Mouse (Mus musculus): ENCODE data around the gene Klhl5. TPM values are rescaled to one million over a fixed set of nuclear protein-coding genes. Genes with fewer than 3 reads are reported as not detected.

Klhl5 gene
- total and polyA plus RNA-seq, 3 experiments: 10.8 to 15.3 (median 12.9) TPM

DNA sequence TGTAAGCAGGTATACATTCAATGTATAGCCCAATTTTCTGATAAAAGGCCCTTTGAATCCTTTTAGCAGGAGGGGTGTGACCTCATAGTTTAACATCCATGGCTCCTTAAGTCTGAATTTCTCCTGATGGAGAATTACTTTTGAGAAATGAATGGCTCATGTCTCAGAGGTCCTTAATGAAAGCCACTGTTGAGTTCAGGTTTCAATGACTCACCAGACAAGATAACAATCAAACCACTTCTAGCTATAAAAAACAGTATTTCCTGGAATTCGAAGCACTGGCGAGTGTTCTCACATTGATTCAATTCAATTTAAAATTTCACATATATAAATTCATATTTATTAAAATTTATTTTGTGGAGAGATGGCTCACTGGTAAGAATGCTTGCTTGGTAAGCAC lies 21.1 kb downstream of the Klhl5 start:
- no peak overlapping the region for H3K9ac ChIP-seq (ENCODE audit: low read depth, low read length)
- 40% methylated on average over 2 of the region's 2 CpGs for WGBS
- H3K36me3 ChIP-seq (ENCODE audit: control insufficient read depth, insufficient read depth, low read length): peaks cover 2% of the 10 kb centered on the region; the same call in 1 of the 2 replicates
- H3K4me3 ChIP-seq: no peak overlapping the region
- TF ChIP-seq POLR2A (IDR thresholded peaks at IDR 0.05; ENCODE audit: insufficient read depth, low read depth, low read length): no peak
- no peak for TF ChIP-seq EP300 (IDR thresholded peaks at IDR 0.05; ENCODE audit: insufficient read depth, low read depth, low read length)
- TF ChIP-seq CTCF (IDR thresholded peaks at IDR 0.05): no peak
- no peaks in the 10 kb centered on the region for H3K27me3 ChIP-seq (ENCODE audit: control insufficient read depth, insufficient read depth, low read length)
- H3K79me2 ChIP-seq (replicated peaks; ENCODE audit: control insufficient read depth, insufficient read depth, low read length): peaks cover 9% of the 10 kb centered on the region
- no peak for DNase-seq
- H3K4me1 ChIP-seq (ENCODE audit: control insufficient read depth, insufficient read depth, low read length): peaks cover 2% of the 10 kb centered on the region
- no peak overlapping the region for H3K27ac ChIP-seq
- intact Hi-C loops (cut with DNase I): no loop called here

DNA sequence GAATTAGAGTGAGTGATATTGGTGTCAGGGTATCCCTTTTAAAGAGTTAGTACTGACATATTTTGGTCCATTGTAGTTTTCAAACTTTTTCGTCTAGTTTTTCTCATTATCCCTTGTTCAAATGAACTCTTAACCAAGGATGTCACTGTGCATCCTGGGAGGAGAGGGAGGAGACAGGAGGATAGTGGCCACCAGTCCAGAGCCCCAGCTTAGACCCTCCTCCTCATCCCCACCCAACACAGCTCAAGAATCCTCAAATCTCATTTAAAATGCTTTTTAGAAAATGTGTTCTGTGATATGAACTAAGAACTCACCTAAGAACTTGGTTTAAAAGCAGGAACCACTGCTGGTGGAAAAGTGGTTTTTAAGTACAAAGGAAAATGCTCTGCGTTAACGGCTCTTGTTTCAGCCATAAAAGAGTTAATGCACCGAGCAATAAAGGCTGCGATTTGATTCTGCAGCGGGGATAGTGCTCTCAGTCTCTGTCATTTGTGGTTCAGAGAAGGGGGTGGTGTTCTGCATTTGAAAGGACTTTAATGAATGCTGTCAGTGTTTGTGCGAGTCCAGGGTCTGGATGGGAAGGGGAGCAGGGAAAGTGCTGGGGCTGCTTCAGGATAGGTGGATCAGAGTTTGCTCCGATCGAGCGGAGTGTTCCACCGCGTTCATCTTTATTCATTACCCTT lies 23.3 kb downstream of the Klhl5 start:
- peak overlapping the region; percentile 10; the same call in 1 of the 2 replicates for H3K4me3 ChIP-seq
- no peak overlapping the region for H3K9ac ChIP-seq (ENCODE audit: low read depth, low read length)
- DNase-seq: no peak
- peaks cover 9% of the 10 kb centered on the region for H3K79me2 ChIP-seq (replicated peaks; ENCODE audit: control insufficient read depth, insufficient read depth, low read length)
- intact Hi-C loops (cut with DNase I): no loop called here
- peaks cover 2% of the 10 kb centered on the region; the same call in 1 of the 2 replicates for H3K36me3 ChIP-seq (ENCODE audit: control insufficient read depth, insufficient read depth, low read length)
- TF ChIP-seq CTCF (IDR thresholded peaks at IDR 0.05) (no peak), EP300 (IDR thresholded peaks at IDR 0.05; ENCODE audit: insufficient read depth, low read depth, low read length) (no peak), POLR2A (IDR thresholded peaks at IDR 0.05; ENCODE audit: insufficient read depth, low read depth, low read length) (no peak)
- no peaks in the 10 kb centered on the region for H3K27me3 ChIP-seq (ENCODE audit: control insufficient read depth, insufficient read depth, low read length)
- peaks cover 2% of the 10 kb centered on the region for H3K4me1 ChIP-seq (ENCODE audit: control insufficient read depth, insufficient read depth, low read length)
- no peak overlapping the region for H3K27ac ChIP-seq
- 34% methylated on average over 12 of the region's 12 CpGs for WGBS

DNA sequence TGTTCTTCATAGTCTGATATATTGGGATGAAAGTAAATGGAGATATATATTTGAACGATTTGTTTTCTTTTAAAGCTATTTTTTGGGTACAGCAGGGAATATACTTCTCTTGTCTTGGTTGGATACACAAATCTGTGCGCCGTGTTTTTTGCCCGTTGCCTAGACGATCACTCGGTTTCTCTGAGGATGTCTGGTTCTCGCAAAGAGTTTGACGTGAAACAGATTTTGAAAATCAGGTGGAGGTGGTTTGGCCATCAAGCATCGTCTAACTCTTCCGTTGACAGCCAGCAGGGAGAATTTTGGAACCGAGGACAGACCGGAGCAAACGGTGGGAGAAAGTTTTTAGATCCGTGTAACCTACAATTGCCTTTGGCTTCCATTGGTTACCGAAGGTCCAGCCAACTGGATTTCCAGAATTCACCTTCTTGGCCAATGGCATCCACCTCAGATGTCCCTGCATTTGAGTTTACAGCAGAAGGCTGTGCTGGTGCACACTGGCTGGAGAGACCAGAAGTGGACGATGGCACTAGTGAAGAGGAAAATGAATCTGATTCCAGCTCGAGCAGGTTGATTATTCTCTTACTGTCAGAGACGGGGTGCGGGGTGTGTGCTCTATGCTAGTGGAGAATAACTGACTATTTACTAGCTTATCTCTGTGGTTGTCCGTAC lies 24.0 kb downstream of the Klhl5 start:
- TF ChIP-seq CTCF (IDR thresholded peaks at IDR 0.05) (no peak), EP300 (IDR thresholded peaks at IDR 0.05; ENCODE audit: insufficient read depth, low read depth, low read length) (no peak), POLR2A (IDR thresholded peaks at IDR 0.05; ENCODE audit: insufficient read depth, low read depth, low read length) (no peak)
- Histone ChIP-seq H3K4me3 (peak overlapping the region; percentile 9; the same call in 1 of the 2 replicates), H3K27ac (no peak overlapping the region), H3K4me1 (ENCODE audit: control insufficient read depth, insufficient read depth, low read length) (peaks cover 2% of the 10 kb centered on the region), H3K79me2 (replicated peaks; ENCODE audit: control insufficient read depth, insufficient read depth, low read length) (peaks cover 9% of the 10 kb centered on the region), H3K9ac (ENCODE audit: low read depth, low read length) (no peak overlapping the region), H3K27me3 (ENCODE audit: control insufficient read depth, insufficient read depth, low read length) (no peaks in the 10 kb centered on the region), H3K36me3 (ENCODE audit: control insufficient read depth, insufficient read depth, low read length) (peaks cover 2% of the 10 kb centered on the region; the same call in 1 of the 2 replicates)
- intact Hi-C loops (cut with DNase I): no loop called here
- 41% methylated on average over 20 of the region's 20 CpGs for WGBS
- DNase-seq: no peak

DNA sequence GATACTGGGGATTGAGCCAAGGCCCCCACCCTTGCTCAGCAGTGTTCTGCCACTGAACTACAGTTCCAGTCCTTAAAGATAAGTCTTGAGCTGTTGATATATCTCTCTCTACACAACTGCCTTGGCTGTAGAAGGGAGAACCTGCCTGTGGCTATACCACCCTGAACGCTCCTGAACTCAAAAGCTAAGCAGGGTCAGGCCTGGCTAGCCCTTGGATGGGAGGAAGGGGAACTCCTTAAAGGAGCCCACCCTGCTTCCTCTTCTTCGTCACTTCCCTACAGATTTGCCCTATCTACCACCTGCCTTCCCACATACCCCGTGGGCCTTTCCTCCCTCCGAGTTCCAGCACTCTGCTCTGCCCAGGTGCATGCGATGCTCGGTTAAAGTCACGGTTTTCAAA lies 28.8 kb downstream of the Klhl5 start:
- WGBS: 76% methylated on average over 7 of the region's 7 CpGs
- no peaks in the 10 kb centered on the region; the same call in 1 of the 2 replicates for H3K4me1 ChIP-seq (ENCODE audit: control insufficient read depth, insufficient read depth, low read length)
- intact Hi-C loops (cut with DNase I): no loop called here

DNA sequence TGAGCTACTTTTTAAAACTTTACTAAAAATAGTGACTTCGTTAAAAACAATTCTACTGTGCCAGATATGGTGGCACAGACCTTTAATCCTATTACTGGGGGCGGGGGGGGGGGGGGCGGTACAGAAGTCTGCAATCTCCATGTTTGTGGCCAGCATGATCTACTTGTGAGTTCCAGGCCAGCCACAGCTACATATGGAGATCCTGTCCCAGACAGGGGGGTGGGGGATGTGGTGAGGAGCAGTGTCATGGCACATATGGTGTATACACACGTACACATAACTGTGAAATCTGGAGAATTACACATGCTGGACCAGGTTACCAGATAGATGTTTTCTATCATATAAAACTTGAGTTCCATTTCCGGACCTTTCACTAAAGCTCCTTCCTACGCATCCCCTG lies 29.7 kb downstream of the Klhl5 start:
- TF ChIP-seq POLR2A (IDR thresholded peaks at IDR 0.05; ENCODE audit: insufficient read depth, low read depth, low read length) (no peak), CTCF (IDR thresholded peaks at IDR 0.05) (no peak), EP300 (IDR thresholded peaks at IDR 0.05; ENCODE audit: insufficient read depth, low read depth, low read length) (no peak)
- intact Hi-C loops (cut with DNase I): no loop called here
- WGBS: 86% methylated on average over 6 of the region's 6 CpGs

More for the DNA sequence above, 28.8 kb downstream of the Klhl5 start:
- no peak for DNase-seq
- no peak overlapping the region for H3K9ac ChIP-seq (ENCODE audit: low read depth, low read length)
- H3K36me3 ChIP-seq (ENCODE audit: control insufficient read depth, insufficient read depth, low read length): no peaks in the 10 kb centered on the region
- no peaks in the 10 kb centered on the region for H3K27me3 ChIP-seq (ENCODE audit: control insufficient read depth, insufficient read depth, low read length)
- no peaks in the 10 kb centered on the region for H3K79me2 ChIP-seq (replicated peaks; ENCODE audit: control insufficient read depth, insufficient read depth, low read length)
- no peak overlapping the region for H3K27ac ChIP-seq
- no peak overlapping the region for H3K4me3 ChIP-seq
- TF ChIP-seq POLR2A (IDR thresholded peaks at IDR 0.05; ENCODE audit: insufficient read depth, low read depth, low read length) (no peak), CTCF (IDR thresholded peaks at IDR 0.05) (no peak), EP300 (IDR thresholded peaks at IDR 0.05; ENCODE audit: insufficient read depth, low read depth, low read length) (no peak)

DNA sequence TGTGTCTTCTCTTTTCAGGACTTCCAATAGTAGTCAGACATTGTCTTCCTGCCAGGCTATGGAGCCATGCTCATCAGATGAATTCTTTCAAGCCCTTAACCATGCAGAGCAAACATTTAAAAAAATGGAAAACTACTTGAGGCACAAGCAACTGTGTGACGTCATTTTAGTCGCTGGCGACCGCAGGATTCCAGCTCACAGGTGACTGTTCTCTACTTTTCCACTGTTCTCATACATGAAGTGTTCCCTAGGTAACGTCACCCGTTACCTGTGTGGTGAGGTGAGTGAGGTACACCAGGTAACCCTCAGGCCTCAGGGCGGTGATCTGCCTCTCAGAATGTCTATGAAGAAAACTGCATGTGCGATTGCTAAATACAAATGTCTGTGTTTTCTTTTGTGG lies 33.9 kb downstream of the Klhl5 start:
- WGBS: 93% methylated on average over 8 of the region's 8 CpGs
- H3K4me1 ChIP-seq (ENCODE audit: control insufficient read depth, insufficient read depth, low read length): no peaks in the 10 kb centered on the region
- no peak overlapping the region for H3K4me3 ChIP-seq
- no peak overlapping the region for H3K27ac ChIP-seq
- H3K9ac ChIP-seq (ENCODE audit: low read depth, low read length): no peak overlapping the region
- TF ChIP-seq EP300 (IDR thresholded peaks at IDR 0.05; ENCODE audit: insufficient read depth, low read depth, low read length) (no peak), CTCF (IDR thresholded peaks at IDR 0.05) (no peak), POLR2A (IDR thresholded peaks at IDR 0.05; ENCODE audit: insufficient read depth, low read depth, low read length) (no peak)
- no peak for DNase-seq
- H3K79me2 ChIP-seq (replicated peaks; ENCODE audit: control insufficient read depth, insufficient read depth, low read length): no peaks in the 10 kb centered on the region
- intact Hi-C loops (cut with DNase I): loop anchor here (5.0 kb wide), 1 partner anchor 34 kb away; the partner anchor contains the start of gene Klhl5
- H3K36me3 ChIP-seq (ENCODE audit: control insufficient read depth, insufficient read depth, low read length): no peaks in the 10 kb centered on the region
- H3K27me3 ChIP-seq (ENCODE audit: control insufficient read depth, insufficient read depth, low read length): no peaks in the 10 kb centered on the region

More for the DNA sequence above, 29.7 kb downstream of the Klhl5 start:
- Histone ChIP-seq H3K27me3 (ENCODE audit: control insufficient read depth, insufficient read depth, low read length) (no peaks in the 10 kb centered on the region), H3K4me3 (no peak overlapping the region), H3K79me2 (replicated peaks; ENCODE audit: control insufficient read depth, insufficient read depth, low read length) (no peaks in the 10 kb centered on the region), H3K36me3 (ENCODE audit: control insufficient read depth, insufficient read depth, low read length) (no peaks in the 10 kb centered on the region), H3K27ac (no peak overlapping the region), H3K9ac (ENCODE audit: low read depth, low read length) (no peak overlapping the region), H3K4me1 (ENCODE audit: control insufficient read depth, insufficient read depth, low read length) (no peaks in the 10 kb centered on the region; the same call in 1 of the 2 replicates)
- no peak for DNase-seq
